Mouse (Mus musculus): ENCODE data around the gene Cyb5r3. TPM values are rescaled to one million over a fixed set of nuclear protein-coding genes. Genes with fewer than 3 reads are reported as not detected.

The Cyb5r3 gene
- total RNA-seq, 2 experiments from 2014 or later: 67.9 to 69.6 TPM

DNA sequence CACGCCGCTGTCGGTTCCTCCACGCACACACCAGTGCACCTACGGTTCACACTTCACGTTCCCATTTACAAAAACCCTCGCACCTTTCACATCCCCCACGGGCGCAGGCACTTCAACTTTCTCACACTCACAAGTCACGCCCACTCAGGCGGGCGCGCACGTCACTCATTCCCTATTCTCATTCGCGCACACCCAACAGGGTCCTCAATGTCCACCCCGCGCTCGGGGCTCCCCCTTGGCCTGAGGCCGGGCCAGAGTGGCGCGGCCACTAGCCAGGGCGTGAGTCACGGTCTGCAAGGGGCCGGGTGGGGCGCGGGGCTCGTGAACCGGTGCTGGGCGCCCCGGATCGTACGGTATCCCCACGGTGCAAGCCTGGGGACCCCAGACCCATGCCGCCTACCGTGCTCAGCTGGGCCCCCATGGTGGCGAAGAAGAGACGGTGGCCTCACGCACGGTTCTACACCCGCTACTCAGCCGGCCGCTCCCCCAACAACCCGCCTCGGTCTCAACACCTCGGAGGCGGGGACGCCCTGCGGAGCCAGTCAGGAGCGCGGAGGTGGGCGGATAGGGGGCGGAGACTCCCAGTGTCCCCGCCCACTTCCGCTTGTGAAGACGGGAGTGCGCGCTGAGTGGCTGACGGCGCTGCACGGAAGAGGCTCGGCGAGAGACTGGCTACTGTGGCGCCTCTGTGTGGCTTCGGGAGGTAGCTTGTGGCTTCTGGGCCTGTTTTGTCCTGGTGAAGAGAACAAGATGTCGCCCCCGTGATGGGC lies 495 bp downstream of the Cyb5r3 start:
- peak; percentile 97 to 99 for DNase-seq (ENCODE audit: low spot score in 2 of 2)
- intact Hi-C loops (cut with DNase I): no loop called here

DNA sequence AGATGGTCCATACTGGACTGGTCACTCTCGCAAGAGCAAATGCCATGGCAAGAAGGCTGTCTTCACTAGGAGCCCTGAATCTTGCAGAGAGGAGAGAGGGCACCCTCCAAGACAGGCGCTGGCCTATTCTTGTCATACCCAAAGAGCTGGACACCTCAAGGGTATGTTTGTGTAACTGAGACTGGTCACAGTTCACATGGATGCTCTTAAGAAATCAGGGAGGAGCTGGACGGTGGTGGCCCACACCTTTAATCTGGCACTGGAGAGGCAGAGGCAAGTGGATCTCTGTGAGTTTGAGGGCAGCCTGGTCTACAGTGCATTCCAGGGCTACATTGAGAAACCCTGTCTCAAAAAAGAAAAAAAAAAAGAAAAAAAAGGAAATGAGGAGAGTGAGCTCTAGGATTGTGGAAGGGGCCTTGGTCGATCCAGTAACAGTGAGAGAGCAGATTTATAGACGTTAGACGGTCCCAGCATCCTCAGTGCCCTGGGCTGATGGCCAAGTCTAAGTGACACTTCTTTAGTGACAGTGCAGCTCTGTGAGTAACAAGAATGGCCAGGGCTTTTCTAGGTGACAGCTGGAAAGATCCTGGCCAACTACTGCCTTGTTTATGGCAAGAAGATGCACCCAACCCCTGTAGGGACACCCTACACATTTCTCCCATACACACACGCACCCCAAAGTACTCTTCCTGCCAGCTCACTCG lies 1.3 kb downstream of the Cyb5r3 start:
- intact Hi-C loops (cut with DNase I): no loop called here

GRCm38 (mm10) chr15:83169772-83170722 lies 2.3 kb downstream of the Cyb5r3 start:
- intact Hi-C loops (cut with DNase I): no loop called here
- DNase-seq (ENCODE audit: low spot score in 2 of 2): no peak

More for the DNA sequence above, 1.3 kb downstream of the Cyb5r3 start:
- DNase-seq (ENCODE audit: low spot score in 2 of 2): no peak

GRCm38 (mm10) chr15:83168875-83169771 lies 3.3 kb downstream of the Cyb5r3 start:
- intact Hi-C loops (cut with DNase I): no loop called here
- no peak for DNase-seq (ENCODE audit: low spot score in 2 of 2)

GRCm38 (mm10) chr15:83168311-83168710 lies 4.1 kb downstream of the Cyb5r3 start:
- no peak for DNase-seq (ENCODE audit: low spot score in 2 of 2)
- intact Hi-C loops (cut with DNase I): no loop called here

DNA sequence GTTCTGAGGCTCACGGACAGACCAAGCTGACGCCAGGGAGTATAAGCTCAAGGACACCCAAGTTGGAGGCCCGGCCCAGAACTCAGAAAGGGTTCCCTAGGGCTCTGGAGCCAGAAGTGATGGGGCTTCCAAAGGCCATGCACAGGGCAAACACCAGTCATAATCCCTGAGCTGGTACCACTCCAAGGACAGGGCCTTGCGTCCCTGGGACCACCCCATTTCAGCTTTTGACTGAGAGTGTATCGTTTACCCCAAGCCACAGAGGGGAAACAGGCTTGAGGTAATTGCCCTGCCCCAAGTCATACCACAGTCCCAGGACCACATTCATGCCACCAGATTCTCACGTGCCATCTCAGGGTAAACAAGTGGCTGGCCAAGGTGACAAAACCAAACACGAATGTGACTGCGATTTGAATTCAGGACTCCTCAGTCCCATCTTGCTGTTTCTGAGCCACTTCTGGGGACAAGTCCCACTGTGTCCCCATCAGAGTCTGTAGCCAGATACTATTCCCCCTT lies 4.8 kb downstream of the Cyb5r3 start:
- DNase-seq (ENCODE audit: low spot score in 2 of 2): no peak
- intact Hi-C loops (cut with DNase I): no loop called here

- DNase-seq (ENCODE audit: low spot score in 2 of 2): no peak
- intact Hi-C loops (cut with DNase I): no loop called here
Observed at GRCm38 (mm10) chr15:83167126-83167525, 5.3 kb downstream of the Cyb5r3 start.

- no peak for DNase-seq (ENCODE audit: low spot score in 2 of 2)
- intact Hi-C loops (cut with DNase I): no loop called here
Observed at GRCm38 (mm10) chr15:83166642-83167041, 5.8 kb downstream of the Cyb5r3 start.

- DNase-seq (ENCODE audit: low spot score in 2 of 2): no peak
- intact Hi-C loops (cut with DNase I): no loop called here
Observed at GRCm38 (mm10) chr15:83165526-83166315, 6.7 kb downstream of the Cyb5r3 start.

DNA sequence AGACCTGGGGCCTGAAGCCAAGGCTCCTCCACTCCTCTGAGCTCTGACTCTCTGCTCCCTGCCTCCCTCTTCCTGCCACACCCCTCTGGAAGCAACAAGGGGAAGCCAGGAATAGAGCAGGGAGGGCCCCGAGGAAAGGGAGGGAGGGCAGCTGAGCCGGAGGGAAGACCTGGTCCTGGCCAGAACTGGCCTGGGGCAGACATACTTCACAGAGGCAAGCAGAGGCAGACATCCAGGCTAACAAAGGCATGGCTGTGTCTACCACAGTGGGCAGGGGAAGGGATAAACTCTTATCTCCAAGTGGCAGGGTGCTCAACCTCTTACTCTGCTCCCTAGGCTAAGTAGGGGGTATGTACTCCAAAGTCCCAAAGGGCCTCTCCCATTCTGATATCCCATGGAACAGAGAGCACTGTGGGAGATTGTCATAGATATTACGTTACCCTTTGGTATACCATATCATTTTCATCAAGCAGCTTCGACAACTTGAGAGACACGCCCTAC lies 7.4 kb downstream of the Cyb5r3 start:
- intact Hi-C loops (cut with DNase I): no loop called here
- no peak for DNase-seq (ENCODE audit: low spot score in 2 of 2)

GRCm38 (mm10) chr15:83162818-83163485 lies 9.4 kb downstream of the Cyb5r3 start:
- intact Hi-C loops (cut with DNase I): no loop called here
- no peak for DNase-seq (ENCODE audit: low spot score in 2 of 2)

- DNase-seq (ENCODE audit: low spot score in 2 of 2): no peak
- intact Hi-C loops (cut with DNase I): no loop called here
Observed at GRCm38 (mm10) chr15:83162001-83162400, 10.4 kb downstream of the Cyb5r3 start.

DNA sequence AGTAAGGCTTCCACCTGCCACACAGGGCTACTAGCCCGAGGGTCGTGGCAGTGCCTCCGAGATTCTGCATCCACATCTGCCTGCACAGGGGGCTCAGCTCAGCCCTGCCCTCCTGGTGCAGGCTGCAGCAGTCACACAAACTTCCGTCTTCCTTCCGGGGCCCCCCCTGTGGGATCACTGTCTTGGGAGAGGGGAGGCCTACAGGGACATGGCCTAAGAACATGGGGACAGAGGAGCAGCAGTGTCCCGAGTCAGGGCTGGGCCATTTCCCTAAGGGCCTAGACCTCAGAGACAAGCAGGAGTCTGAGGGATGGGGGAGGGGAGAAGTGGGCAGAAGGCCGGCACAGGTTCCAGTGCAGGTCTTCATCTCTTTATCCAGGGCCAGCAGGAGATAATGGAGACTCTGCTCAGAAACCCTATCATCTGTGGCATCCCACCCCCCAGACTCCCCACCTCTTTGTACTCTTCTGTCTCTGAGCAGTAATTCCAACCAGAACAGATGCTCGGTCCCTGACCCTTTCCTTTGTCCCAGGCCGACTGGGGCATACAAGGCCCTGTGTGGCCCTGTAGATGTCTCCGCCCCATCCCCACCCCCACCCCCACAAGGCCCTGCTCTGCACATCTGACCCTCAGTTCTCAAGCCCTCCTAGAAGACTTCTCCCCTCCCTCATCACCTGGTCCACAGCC lies 11.2 kb downstream of the Cyb5r3 start:
- intact Hi-C loops (cut with DNase I): no loop called here
- DNase-seq (ENCODE audit: low spot score in 2 of 2): no peak

- intact Hi-C loops (cut with DNase I): no loop called here
Observed at GRCm38 (mm10) chr15:83160561-83160960, 11.8 kb downstream of the Cyb5r3 start.

GRCm38 (mm10) chr15:83159823-83160222 lies 12.6 kb downstream of the Cyb5r3 start:
- no peak for DNase-seq (ENCODE audit: low spot score in 2 of 2)
- intact Hi-C loops (cut with DNase I): loop anchor here (5.0 to 10.0 kb wide), 2 partner anchors 47 to 355 kb away; partner anchors contain the start of gene Ttll1

More at GRCm38 (mm10) chr15:83160561-83160960, 11.8 kb downstream of the Cyb5r3 start:
- no peak for DNase-seq (ENCODE audit: low spot score in 2 of 2)

DNA sequence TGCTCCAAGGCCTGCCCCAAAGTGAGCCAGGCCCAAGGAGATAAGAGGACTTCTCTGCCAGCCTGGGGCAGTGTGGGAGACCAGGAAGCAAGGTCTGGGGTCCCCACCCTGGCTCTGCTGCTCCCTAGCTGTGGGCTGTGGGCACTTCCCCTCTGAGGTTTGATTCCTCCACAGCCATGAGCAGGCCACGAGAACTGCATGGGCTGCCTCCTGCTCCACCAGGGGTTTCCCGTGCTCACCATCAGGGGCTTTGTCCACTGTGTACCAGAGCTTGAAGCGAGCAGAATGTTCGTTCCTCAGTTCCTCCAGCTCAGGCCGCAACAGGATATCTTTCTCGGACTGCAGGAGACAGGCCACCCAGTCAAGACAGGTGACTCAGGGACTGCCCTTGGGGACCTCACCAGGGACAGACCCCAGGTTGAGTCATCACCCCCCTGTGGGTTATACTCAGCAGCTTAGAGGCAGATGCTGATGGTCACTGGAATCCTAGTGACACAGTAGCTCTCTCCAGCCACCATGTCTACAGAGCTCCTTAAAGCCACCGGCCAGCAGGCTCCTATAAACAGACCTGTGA lies 13.7 kb downstream of the Cyb5r3 start:
- intact Hi-C loops (cut with DNase I): loop anchor here (5.0 to 10.0 kb wide), 2 partner anchors 49 to 356 kb away; partner anchors contain the start of gene Ttll1
- no peak for DNase-seq (ENCODE audit: low spot score in 2 of 2)
